Mouse (Mus musculus): ENCODE data around the gene Alx1. TPM values are rescaled to one million over a fixed set of nuclear protein-coding genes. Genes with fewer than 3 reads are reported as not detected.

Alx1 gene
- polyA plus RNA-seq, 1 experiment from 2014 or later: not detected

DNA sequence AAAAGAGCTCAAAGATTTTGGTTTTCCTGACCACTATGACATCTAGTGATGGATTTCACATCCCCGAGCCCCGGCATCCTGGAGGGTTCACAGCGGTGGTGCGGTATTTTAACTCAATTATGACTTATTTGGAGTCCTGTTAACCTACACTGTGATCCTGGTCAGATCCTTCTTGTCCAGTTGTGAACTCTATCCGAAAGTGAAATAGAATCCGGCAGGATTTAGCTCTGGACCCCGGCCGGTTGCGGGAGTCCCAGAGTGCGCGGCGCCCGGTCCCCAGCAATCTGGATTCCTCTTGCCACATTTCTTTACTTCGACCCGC is 2.1 kb downstream of the Alx1 start:
- H3K27me3 ChIP-seq (ENCODE audit: control insufficient read depth, insufficient read depth, low read length): peaks cover 51% of the 10 kb centered on the region
- 1% methylated on average over 15 of the region's 15 CpGs for WGBS
- peak overlapping the region; percentile 22; the same call in 1 of the 2 replicates for H3K4me2 ChIP-seq (ENCODE audit: low read depth, low read length)
- H3K27ac ChIP-seq (ENCODE audit: low read depth, low read length): no peak overlapping the region
- H3K9ac ChIP-seq (replicated peaks; ENCODE audit: low read depth, low read length): no peak overlapping the region
- H3K4me3 ChIP-seq (ENCODE audit: low read depth, low read length): 0 out of 2 replicates have a peak overlapping the region, but pooled peaks have one; percentile 11
- 0 out of 2 replicates have a peak, but pooled peaks have one; percentile 9 for ATAC-seq (ENCODE audit: low read depth)
- no peaks in the 10 kb centered on the region; the same call in 1 of the 2 replicates for H3K4me1 ChIP-seq (ENCODE audit: control insufficient read depth, insufficient read depth, low read length)
- H3K36me3 ChIP-seq (ENCODE audit: control insufficient read depth, insufficient read depth, low read length): no peaks in the 10 kb centered on the region
- no peaks in the 10 kb centered on the region for H3K9me3 ChIP-seq (ENCODE audit: control insufficient read depth, low read length)

DNA sequence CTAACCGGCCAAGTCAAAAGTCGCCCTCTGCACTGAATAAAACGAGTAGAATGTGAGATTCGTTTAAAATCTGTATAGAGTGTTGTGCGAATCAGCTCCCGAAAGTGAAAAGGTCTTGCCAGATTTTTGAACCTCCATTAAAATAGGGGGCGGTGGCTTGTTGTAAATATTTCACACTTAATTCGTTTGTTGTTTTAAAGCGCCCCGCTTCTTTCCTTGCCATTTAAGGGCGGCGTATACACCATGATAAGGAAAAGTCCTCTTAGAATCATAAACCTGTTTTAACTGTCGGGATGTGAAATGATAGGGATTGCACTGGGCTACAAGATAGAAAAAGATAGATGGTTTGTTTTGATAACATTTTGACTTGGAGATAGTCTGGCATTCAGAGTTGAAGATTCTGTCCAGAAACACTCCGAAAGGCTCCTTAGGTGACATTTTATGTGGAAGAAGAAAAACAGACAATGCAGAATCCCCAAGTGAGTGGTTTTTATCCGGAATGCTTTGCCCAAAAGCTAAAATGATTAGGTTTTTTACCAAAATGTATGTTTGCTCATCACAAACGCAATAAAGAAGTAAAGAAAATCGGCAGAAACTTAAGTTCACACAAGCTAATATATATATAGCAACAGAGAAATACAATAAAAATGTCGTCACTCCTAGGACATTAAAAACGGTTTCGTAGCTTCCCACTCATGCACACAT is 2.6 kb downstream of the Alx1 start:
- under 1% methylated on average over 20 of the region's 20 CpGs for WGBS
- Histone ChIP-seq H3K4me1 (ENCODE audit: control insufficient read depth, insufficient read depth, low read length) (no peaks in the 10 kb centered on the region; the same call in 1 of the 2 replicates), H3K4me3 (ENCODE audit: low read depth, low read length) (no peak overlapping the region), H3K36me3 (ENCODE audit: control insufficient read depth, insufficient read depth, low read length) (no peaks in the 10 kb centered on the region), H3K27ac (ENCODE audit: low read depth, low read length) (no peak overlapping the region), H3K27me3 (ENCODE audit: control insufficient read depth, insufficient read depth, low read length) (peaks cover 47% of the 10 kb centered on the region), H3K4me2 (ENCODE audit: low read depth, low read length) (no peak overlapping the region), H3K9ac (replicated peaks; ENCODE audit: low read depth, low read length) (no peak overlapping the region), H3K9me3 (ENCODE audit: control insufficient read depth, low read length) (no peaks in the 10 kb centered on the region)
- ATAC-seq (ENCODE audit: low read depth): no peak

DNA sequence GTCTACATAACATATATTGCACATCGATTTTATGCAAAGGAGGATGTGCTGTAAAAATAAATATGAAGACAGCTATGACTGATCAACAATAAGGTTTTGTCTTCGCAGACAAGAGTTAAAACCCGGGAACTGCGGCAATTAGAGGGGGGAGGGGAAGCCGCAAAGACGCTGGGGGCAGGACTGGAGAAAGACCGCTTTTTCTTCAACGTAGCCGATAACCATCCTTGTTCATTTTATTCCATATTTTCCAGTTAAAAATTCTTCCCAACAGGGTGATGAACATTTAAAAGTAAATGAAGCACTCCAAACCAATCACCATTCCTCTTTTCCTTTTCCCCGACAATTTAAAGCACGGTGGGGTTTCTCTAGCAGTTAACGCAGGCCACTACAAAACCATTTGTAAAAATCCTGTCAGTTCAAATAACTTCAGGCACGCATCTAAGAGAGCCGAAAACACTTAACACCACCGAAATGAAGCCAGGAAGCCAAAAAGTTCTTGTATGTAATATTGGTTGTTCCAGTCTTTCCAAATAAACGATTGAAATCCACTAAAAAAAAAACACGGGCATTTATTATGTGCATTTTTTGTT is 3.3 kb downstream of the Alx1 start:
- Histone ChIP-seq H3K27ac (ENCODE audit: low read depth, low read length) (no peak overlapping the region), H3K4me1 (ENCODE audit: control insufficient read depth, insufficient read depth, low read length) (no peaks in the 10 kb centered on the region; the same call in 1 of the 2 replicates), H3K36me3 (ENCODE audit: control insufficient read depth, insufficient read depth, low read length) (no peaks in the 10 kb centered on the region), H3K9me3 (ENCODE audit: control insufficient read depth, low read length) (no peaks in the 10 kb centered on the region), H3K27me3 (ENCODE audit: control insufficient read depth, insufficient read depth, low read length) (peaks cover 41% of the 10 kb centered on the region), H3K9ac (replicated peaks; ENCODE audit: low read depth, low read length) (no peak overlapping the region), H3K4me2 (ENCODE audit: low read depth, low read length) (no peak overlapping the region), H3K4me3 (ENCODE audit: low read depth, low read length) (no peak overlapping the region)
- ATAC-seq (ENCODE audit: low read depth): no peak
- WGBS: under 1% methylated on average over 17 of the region's 17 CpGs

- ATAC-seq (ENCODE audit: low read depth): no peak
- Histone ChIP-seq H3K9me3 (ENCODE audit: control insufficient read depth, low read length) (no peaks in the 10 kb centered on the region), H3K4me3 (ENCODE audit: low read depth, low read length) (no peak overlapping the region)
Observed at GRCm38 (mm10) chr10:103002556-103002955, 27.5 kb downstream of the Alx1 start.

GRCm38 (mm10) chr10:103000902-103001301 is 29.1 kb downstream of the Alx1 start:
- H3K36me3 ChIP-seq (ENCODE audit: control insufficient read depth, insufficient read depth, low read length): no peaks in the 10 kb centered on the region
- WGBS: 37% methylated on average over 8 of the region's 8 CpGs

More at GRCm38 (mm10) chr10:103002556-103002955, 27.5 kb downstream of the Alx1 start:
- no peak overlapping the region for H3K9ac ChIP-seq (replicated peaks; ENCODE audit: low read depth, low read length)
- H3K4me1 ChIP-seq (ENCODE audit: control insufficient read depth, insufficient read depth, low read length): no peaks in the 10 kb centered on the region
- no peak overlapping the region for H3K27ac ChIP-seq (ENCODE audit: low read depth, low read length)
- WGBS: 82% methylated on average over 2 of the region's 2 CpGs
- no peaks in the 10 kb centered on the region for H3K27me3 ChIP-seq (ENCODE audit: control insufficient read depth, insufficient read depth, low read length)
- H3K36me3 ChIP-seq (ENCODE audit: control insufficient read depth, insufficient read depth, low read length): no peaks in the 10 kb centered on the region
- no peak overlapping the region for H3K4me2 ChIP-seq (ENCODE audit: low read depth, low read length)

GRCm38 (mm10) chr10:102999584-102999983 is 30.4 kb downstream of the Alx1 start:
- no peak for ATAC-seq (ENCODE audit: low read depth)
- Histone ChIP-seq H3K4me1 (ENCODE audit: control insufficient read depth, insufficient read depth, low read length) (no peaks in the 10 kb centered on the region), H3K9me3 (ENCODE audit: control insufficient read depth, low read length) (no peaks in the 10 kb centered on the region), H3K9ac (replicated peaks; ENCODE audit: low read depth, low read length) (no peak overlapping the region), H3K27ac (ENCODE audit: low read depth, low read length) (no peak overlapping the region), H3K27me3 (ENCODE audit: control insufficient read depth, insufficient read depth, low read length) (no peaks in the 10 kb centered on the region), H3K4me2 (ENCODE audit: low read depth, low read length) (no peak overlapping the region), H3K4me3 (ENCODE audit: low read depth, low read length) (no peak overlapping the region), H3K36me3 (ENCODE audit: control insufficient read depth, insufficient read depth, low read length) (no peaks in the 10 kb centered on the region)

More at GRCm38 (mm10) chr10:103000902-103001301, 29.1 kb downstream of the Alx1 start:
- Histone ChIP-seq H3K9ac (replicated peaks; ENCODE audit: low read depth, low read length) (no peak overlapping the region), H3K27ac (ENCODE audit: low read depth, low read length) (no peak overlapping the region), H3K27me3 (ENCODE audit: control insufficient read depth, insufficient read depth, low read length) (no peaks in the 10 kb centered on the region), H3K4me2 (ENCODE audit: low read depth, low read length) (no peak overlapping the region), H3K9me3 (ENCODE audit: control insufficient read depth, low read length) (no peaks in the 10 kb centered on the region), H3K4me1 (ENCODE audit: control insufficient read depth, insufficient read depth, low read length) (no peaks in the 10 kb centered on the region), H3K4me3 (ENCODE audit: low read depth, low read length) (no peak overlapping the region)
- no peak for ATAC-seq (ENCODE audit: low read depth)

- no peak for ATAC-seq (ENCODE audit: low read depth)
- WGBS: 92% methylated on average over 5 of the region's 5 CpGs
- H3K4me1 ChIP-seq (ENCODE audit: control insufficient read depth, insufficient read depth, low read length): no peaks in the 10 kb centered on the region
Observed at GRCm38 (mm10) chr10:102975106-102975505, 54.9 kb downstream of the Alx1 start.

GRCm38 (mm10) chr10:102959602-102960001 is 70.4 kb downstream of the Alx1 start:
- Histone ChIP-seq H3K4me1 (ENCODE audit: control insufficient read depth, insufficient read depth, low read length) (no peaks in the 10 kb centered on the region), H3K4me2 (ENCODE audit: low read depth, low read length) (no peak overlapping the region), H3K9me3 (ENCODE audit: control insufficient read depth, low read length) (no peaks in the 10 kb centered on the region), H3K4me3 (ENCODE audit: low read depth, low read length) (no peak overlapping the region), H3K36me3 (ENCODE audit: control insufficient read depth, insufficient read depth, low read length) (no peaks in the 10 kb centered on the region), H3K9ac (replicated peaks; ENCODE audit: low read depth, low read length) (no peak overlapping the region), H3K27me3 (ENCODE audit: control insufficient read depth, insufficient read depth, low read length) (no peaks in the 10 kb centered on the region), H3K27ac (ENCODE audit: low read depth, low read length) (no peak overlapping the region)
- WGBS: 93% methylated on average over 2 of the region's 2 CpGs
- no peak for ATAC-seq (ENCODE audit: low read depth)

More at GRCm38 (mm10) chr10:102975106-102975505, 54.9 kb downstream of the Alx1 start:
- no peak overlapping the region for H3K27ac ChIP-seq (ENCODE audit: low read depth, low read length)
- no peaks in the 10 kb centered on the region for H3K27me3 ChIP-seq (ENCODE audit: control insufficient read depth, insufficient read depth, low read length)
- H3K36me3 ChIP-seq (ENCODE audit: control insufficient read depth, insufficient read depth, low read length): no peaks in the 10 kb centered on the region
- no peaks in the 10 kb centered on the region for H3K9me3 ChIP-seq (ENCODE audit: control insufficient read depth, low read length)
- no peak overlapping the region for H3K4me3 ChIP-seq (ENCODE audit: low read depth, low read length)
- H3K9ac ChIP-seq (replicated peaks; ENCODE audit: low read depth, low read length): no peak overlapping the region
- H3K4me2 ChIP-seq (ENCODE audit: low read depth, low read length): no peak overlapping the region
